Mouse (Mus musculus): ENCODE data around the gene Pde11a. TPM values are rescaled to one million over a fixed set of nuclear protein-coding genes. Genes with fewer than 3 reads are reported as not detected.
"Not testable (repeated sequence)": the region's sequence is repeated elsewhere in the genome, so short reads cannot be mapped to it uniquely, and the experiment has no call there.

Gene Pde11a
- total RNA-seq, 2 experiments from 2014 or later, result 3.7 to 4.6 TPM

DNA sequence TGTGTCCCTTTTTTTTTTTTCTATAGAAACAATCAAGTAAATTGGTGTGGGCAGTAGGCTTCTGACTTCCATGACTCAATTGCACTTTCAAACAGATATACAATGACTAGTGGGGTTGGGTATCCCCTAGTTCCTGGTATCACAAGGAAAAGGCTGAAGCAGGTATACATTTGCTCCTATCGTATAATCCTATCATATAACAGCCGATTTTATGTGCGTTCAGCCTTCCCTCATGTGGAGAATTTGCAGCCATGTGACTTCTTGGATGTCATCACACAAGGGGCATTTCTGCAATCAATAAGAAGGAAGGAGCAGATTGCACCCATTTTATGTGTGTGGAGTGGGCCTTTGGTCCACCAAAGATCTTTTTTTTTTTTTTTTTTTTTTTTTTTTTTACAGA is 355.5 kb downstream of the Pde11a start:
- no peak for DNase-seq (ENCODE audit: low spot score in 2 of 2)
- intact Hi-C loops (cut with DNase I), result no loop called here

DNA sequence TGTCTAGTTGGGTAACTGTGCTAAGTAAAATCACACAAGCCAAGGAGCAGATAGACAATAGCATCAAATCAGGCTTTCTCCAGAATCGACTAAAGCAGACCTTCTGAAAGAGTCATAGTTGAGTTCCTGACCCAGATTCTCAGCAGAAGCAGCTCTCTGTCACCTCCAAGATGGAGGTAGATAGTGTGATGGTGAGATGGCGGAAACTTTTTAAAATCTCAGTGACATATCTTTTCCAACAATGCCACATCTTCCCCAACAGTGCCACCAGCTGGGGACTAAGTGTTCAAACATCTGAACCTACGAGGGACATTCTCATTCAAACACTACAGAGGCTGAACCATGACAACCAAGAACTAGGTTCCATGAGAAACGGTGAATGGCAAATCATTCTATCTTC is 355.9 kb downstream of the Pde11a start:
- DNase-seq (ENCODE audit: low spot score in 2 of 2), result no peak
- intact Hi-C loops (cut with DNase I), result no loop called here

DNA sequence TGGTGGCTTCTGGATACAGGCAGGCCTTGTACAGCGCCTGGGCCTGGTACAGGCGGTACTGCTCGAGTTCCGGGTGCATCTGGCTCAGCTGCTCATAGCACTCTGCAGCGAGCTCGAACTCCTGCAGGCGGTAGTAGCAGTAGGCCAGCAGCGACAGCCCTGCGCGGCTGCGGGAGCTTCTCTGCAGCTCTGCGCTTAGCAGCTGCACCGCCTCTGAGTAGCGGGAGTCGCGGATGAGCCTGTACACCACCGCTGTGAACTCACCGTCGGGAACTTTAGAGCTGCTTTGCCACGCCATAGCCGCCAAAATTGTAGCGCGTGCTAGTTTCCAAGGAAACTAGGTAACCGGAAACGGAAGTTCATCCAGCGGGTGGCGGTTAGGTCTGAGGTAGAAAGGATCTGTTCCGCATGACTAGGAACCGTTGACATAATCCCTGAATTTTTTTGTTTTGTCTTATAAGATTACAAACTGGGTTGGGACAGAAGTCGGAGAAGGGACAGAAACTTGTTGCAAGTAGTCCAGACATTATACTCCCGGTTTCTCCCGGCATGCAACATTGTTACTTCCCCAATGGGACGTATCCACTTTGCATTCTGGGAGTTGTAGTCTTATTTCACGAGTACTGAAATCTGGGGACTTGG is 357.0 kb downstream of the Pde11a start, which contains the start of gene Ttc30a1:
Gene Ttc30a1 (minus strand): TSS at position 528 of the 642 bp plus-strand sequence.
- intact Hi-C loops (cut with DNase I), result not testable (repeated sequence)
- peak; percentile 75 to 83 for DNase-seq (ENCODE audit: low spot score in 2 of 2)

DNA sequence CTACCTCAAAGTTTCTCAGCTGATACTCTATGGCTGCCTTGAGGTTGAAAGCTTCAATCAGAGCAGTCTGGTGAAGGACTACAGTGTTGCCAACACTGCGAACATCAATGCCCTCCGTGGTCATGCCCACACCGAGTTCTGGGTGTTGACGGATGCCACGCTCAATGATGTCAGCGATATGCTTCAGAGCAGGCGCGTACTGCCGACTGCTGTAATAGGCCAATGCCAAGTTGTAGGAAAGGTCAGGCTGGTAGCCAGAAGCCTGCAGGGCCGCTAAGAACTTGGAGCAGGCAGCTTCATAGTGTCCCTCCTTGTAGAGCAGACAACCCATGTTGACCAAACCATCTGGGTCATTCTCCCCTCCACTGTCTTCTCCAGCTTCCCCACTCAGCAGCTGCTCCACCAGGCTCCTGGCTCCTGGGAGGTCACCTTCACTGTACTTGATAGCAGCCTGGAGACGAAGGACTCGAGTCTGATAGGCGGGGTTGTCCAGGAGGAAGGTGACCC is 357.6 kb downstream of the Pde11a start:
- DNase-seq (ENCODE audit: low spot score in 2 of 2); intact Hi-C loops (cut with DNase I): not testable (repeated sequence)

DNA sequence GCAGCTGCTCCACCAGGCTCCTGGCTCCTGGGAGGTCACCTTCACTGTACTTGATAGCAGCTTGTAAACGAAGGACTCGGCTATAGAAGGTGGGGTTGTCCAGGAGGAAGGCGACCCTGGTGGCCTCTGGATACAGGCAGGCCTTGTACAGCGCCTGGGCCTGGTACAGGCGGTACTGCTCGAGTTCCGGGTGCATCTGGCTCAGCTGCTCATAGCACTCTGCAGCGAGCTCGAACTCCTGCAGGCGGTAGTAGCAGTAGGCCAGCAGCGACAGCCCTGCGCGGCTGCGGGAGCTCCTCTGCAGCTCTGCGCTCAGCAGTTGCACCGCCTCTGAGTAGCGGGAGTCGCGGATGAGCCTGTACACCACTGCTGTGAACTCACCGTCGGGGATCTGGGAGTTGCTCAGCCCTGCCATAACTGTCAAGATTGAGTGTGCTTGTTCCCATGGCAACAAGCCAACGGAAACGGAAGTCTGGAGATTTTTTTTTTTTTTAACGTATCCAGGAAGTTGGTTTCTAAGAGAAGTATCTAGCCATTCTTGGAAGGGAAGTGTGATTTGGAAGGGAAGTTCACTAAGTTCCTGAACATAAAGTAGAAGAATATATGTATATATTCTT is 360.7 kb downstream of the Pde11a start, which contains the start of gene Ttc30a2:
Gene Ttc30a2 (minus strand): TSS at position 419 of the 617 bp plus-strand sequence.
- intact Hi-C loops (cut with DNase I); DNase-seq (ENCODE audit: low spot score in 2 of 2): not testable (repeated sequence)

DNA sequence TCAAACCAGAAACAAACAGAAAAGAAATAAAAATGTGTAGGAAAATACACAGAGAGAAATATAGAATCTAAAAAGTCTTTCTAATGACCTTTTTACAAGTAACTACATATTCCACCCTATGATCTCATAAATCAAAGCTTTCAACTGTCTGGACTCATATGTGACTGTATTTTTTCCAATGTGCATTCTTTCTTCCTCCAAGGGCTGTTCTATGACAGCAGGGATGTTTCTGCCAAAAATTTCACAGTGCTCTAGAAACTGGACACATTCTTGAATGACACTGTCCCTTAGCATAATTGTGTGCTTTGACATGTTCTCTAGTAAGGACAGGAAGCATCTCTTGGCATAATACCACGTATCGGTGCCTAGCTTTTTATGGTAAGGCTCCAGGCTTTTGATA is 362.5 kb downstream of the Pde11a start:
- intact Hi-C loops (cut with DNase I); DNase-seq (ENCODE audit: low spot score in 2 of 2): not testable (repeated sequence)

DNA sequence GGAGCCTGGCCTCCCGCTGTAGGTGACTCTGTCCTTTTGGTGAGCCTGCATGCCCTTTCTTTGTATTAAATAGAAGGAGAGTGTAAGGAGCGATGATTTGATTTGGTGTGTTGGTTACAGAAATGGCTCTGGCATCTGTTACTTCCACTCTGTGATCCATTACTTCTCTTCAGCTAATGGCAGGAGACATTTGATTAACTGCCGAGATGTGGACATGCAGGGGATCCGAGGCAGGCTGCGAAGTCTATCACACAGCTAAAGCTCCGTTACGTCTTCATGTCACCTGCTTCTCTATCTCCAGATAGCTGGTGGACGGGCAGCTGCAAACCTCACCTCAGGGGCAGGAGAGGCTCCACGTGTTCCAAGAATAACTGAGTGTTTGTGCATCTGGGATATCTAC is 364.4 kb downstream of the Pde11a start:
- intact Hi-C loops (cut with DNase I), result no loop called here
- DNase-seq (ENCODE audit: low spot score in 2 of 2), result no peak

DNA sequence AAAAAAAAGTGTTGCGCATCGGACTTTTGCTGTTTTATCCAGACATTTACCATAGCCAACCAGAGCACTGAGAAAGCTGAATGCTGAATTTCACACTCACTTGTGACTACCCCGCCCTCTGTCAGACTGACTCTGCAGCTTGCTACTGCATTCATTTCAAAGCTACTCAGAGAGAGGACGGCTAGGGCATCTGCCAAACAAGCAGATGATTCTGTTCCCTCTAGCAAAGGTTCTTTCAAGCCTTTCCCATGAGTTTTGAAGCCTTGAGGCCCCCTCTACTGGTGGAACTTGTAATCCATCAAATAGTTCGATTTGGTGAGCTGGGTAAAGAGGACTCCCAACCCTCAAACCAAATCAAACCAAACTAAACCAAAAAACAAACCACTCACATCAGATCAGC is 373.6 kb downstream of the Pde11a start:
- intact Hi-C loops (cut with DNase I), result loop anchor here (1.0 to 10.0 kb wide), 3 partner anchors 82 to 358 kb away; no protein-coding TSS in a partner anchor
- DNase-seq (ENCODE audit: low spot score in 2 of 2), result peak; percentile 59 to 67

DNA sequence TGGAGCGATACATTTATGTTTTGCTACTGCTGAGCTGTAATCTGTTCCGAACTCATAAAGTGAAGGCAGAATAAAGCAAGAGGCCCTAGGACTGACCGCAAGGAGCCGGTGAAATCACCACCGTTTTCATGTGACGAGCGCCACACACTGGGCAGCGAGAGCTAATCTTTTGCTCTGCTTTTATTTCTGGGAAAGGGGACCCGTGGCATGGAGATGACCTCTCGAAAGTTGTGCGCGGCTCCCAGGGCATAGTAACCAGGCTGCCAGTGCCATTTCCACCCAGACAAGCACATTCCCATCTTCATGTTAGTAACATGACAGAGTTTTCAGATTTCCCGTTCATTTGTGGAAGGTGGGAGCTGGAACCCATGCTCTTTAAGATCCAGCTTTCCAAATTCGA is 374.1 kb downstream of the Pde11a start:
- peak; percentile 39 to 47 for DNase-seq (ENCODE audit: low spot score in 2 of 2)
- intact Hi-C loops (cut with DNase I), result loop anchor here (10.0 kb wide), 1 partner anchor 180 kb away; no protein-coding TSS in a partner anchor

DNA sequence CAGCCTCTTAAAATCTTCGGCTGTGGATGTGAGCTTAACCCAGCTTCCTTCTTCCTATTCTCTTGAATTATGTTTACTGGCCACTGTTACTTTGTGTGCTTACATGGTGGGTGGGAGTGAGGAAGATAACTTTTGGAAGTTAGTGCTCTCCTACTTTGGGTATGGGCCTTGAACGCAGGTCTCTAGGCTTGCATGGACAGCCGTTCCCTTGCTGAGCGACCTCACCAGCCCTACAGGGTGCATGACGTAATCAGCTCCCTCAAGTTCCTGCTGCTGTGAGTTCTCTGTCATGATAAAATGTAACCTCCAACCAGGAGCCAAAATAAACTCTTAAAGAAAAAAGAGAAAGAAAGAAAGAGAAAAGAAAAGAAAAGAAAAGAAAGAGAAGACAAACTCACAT is 374.5 kb downstream of the Pde11a start:
- no peak for DNase-seq (ENCODE audit: low spot score in 2 of 2)
- intact Hi-C loops (cut with DNase I), result loop anchor here (10.0 kb wide), 1 partner anchor 179 kb away; no protein-coding TSS in a partner anchor

DNA sequence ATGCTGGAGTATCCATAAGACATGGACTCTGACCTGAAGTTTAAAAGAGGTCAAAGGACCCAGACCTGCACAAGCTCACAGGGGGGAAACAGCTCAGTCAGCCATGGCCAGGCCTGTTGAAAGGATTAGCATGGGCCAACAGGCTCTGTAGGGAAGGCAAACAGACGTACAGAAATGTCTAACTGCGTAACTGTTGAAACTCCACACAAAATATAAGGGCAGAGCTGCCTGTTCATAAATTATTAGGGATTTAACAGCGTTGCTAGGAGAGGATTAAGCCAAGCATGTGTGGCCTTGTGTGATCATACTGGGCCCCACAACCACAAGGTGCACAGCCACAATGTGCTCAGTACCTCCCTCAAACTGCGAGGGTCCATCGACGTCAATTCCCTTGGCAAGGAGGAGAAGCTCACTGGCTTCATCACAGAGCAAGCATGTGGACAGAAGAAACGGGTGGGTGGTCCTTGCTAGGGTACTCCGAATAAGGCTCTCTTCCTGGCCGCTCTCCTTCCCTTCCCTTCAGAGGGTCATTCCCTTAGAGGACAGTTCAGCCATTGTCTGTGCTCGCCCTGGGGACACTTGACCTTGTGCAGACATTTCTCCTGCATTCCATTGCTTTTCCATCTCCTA is 375.2 kb downstream of the Pde11a start:
- DNase-seq (ENCODE audit: low spot score in 2 of 2), result no peak

DNA sequence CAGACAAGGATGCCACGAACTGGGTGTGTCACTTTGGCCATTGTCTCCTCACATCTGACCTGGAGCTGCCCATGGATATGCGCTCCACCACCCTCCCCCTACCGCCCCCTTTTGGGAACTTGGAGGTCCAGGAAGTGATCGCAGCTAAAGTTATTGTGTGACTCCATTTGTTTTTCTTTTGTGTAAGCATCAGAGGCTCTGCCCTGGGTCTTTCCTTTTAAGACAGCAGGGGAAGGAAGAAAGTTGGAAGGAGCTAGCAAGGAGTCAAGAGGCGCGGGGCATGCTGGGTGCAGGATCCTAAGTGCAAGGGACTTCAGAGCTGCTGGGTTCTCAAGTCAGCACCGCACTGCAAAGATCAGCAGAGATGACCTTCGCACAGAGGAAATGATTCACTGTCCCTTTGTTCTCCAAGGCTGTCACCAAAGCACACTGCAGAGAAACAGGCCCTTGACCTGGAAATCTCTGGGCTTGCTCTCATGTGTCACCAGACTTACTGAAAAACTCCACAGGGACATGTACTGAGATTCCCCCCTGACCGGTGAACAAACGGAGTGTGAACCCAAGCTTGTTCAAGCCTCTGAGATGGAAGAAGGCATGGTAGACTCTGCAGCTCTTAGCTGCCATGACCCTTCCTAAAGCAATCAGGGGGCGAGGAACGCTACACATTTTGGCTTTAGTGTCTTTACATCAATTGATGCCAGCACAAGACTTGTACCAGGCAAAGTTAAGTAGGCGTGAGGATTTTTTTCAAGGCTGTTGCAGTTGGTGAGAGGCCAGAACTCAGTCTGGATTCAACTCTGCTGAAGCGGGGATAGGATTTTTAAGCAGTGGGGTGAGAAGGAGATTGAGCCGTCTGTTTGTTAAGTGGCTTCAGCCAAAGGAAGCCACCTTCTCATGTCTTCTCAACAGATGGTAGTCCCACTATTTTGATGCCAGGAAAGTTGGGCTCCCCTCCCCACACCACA is 377.9 kb downstream of the Pde11a start:
- intact Hi-C loops (cut with DNase I), result loop anchor here (10.0 kb wide), 1 partner anchor 176 kb away; no protein-coding TSS in a partner anchor
- peak; percentile 29 to 40 for DNase-seq (ENCODE audit: low spot score in 2 of 2)

More for the DNA sequence above, 375.2 kb downstream of the Pde11a start:
- intact Hi-C loops (cut with DNase I), result loop anchor here (10.0 kb wide), 1 partner anchor 179 kb away; no protein-coding TSS in a partner anchor

DNA sequence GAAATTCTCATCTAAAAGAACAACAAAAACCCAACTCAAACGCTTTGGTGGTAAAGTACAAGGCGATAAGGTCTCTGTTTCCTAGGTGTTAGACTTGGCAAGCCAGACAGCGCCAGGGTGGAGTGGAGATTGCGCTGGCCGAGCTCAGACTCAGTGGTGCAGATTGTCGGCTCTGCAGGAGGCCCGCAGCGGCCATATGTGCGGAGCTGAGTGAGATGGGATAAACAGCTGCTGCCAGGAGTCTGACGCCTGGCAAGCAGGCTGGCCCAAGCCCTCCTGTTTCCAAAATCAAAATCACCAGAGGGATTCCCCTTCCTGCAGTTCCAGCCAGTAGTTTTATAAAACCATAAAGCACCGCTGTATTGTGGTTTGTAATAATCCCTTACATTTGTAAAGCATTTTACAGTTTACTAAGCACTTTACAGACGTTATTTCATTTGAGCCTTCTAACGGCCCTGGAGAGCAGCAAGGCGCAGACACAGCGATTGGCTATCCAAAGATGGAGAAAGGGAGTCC is 378.7 kb downstream of the Pde11a start:
- DNase-seq (ENCODE audit: low spot score in 2 of 2), result no peak
- intact Hi-C loops (cut with DNase I), result loop anchor here (10.0 kb wide), 1 partner anchor 175 kb away; no protein-coding TSS in a partner anchor

DNA sequence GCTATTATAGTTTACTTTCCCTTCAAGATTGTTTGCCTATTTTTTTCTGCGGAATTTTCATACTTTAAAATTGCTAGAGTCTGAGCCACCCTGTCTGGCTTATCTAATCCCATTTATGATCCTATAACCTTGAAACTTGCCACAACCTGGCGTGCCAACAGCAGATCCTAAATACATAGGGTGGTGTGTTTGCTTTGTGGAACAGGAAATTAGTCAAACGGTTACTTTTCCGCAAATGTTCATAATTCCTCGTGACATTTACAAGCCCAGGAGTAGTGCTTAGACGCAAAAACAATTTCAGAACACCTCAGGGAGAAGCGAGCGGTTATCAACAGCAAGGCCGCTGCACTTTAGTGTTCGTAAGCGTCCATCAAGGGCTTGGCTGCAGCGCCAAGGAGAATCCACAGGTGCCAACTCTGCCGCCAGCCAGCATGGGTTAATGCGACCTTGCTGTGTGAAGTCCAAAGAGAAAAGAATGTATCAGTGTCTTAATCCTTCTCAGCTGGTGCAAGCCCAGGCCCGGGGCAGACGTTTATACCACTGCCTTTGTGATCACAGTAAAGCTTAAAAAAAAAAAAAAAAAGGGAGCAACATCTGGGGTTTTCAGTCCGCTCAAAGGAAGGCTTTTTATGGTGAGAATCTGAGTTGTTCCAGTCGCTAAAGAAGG is 379.3 kb downstream of the Pde11a start:
- no peak for DNase-seq (ENCODE audit: low spot score in 2 of 2)

DNA sequence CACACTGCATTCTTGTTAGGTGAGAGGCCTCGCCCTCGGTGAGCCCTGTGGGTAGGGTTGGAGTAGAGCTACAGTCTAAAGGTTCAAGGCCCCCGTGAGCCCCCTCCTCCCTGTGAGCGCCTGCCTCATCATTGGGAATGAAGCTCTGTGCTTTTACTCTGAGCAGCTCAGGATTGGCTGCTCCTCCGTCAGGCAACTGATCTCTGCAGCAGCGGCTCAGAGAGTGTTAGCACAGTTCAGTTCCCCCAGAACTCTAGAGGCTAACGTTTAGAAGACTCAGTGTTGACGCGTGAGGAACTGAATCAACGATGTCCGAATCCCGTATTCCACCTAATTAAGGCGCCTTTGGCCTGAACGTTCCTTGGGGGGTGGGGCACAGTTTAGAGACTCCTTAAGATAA is 382.9 kb downstream of the Pde11a start:
- DNase-seq (ENCODE audit: low spot score in 2 of 2), result no peak
- intact Hi-C loops (cut with DNase I), result no loop called here

More for the DNA sequence above, 379.3 kb downstream of the Pde11a start:
- intact Hi-C loops (cut with DNase I), result no loop called here

DNA sequence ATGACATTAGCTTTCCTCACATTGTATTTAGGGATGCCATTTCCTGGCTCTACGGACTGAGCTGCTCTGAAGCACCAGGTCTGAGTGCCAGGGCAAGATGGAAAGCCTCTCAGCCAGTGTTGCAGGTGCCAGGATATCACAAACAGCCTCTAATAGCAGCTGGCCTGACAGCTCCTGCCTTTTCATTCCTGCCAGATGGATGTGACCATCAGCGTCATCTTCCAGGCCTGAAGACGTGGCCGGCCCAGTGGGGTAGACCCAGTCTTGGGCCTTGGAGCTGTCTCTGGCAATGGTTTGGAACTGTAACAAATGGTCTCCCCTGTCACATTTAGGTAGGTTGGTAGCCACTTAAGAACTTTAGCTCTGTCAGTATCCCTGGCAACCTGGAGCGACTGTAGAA is 385.3 kb downstream of the Pde11a start:
- DNase-seq (ENCODE audit: low spot score in 2 of 2), result no peak
- intact Hi-C loops (cut with DNase I), result no loop called here

DNA sequence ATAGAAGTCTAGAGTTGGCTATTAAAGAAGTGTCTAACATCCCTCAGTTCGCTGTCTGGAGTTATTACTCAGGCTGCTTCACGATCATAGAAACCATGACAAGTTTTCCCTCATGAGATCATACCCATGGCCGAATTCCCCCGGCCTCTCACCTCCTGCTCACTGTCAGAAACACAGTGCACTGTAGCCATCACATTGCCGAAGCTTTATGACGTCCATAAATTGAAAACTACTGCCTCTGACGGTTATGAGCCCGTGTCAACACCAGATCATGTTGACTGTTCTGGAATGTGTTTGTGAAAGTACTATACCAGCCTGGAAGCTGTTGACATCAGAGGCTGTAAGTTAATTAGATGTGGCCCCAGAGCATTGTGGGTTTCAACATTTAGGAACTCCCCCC is 387.9 kb downstream of the Pde11a start:
- intact Hi-C loops (cut with DNase I), result no loop called here
- DNase-seq (ENCODE audit: low spot score in 2 of 2), result no peak
